Mouse (Mus musculus): ENCODE data around the gene Rptor. TPM values are rescaled to one million over a fixed set of nuclear protein-coding genes. Genes with fewer than 3 reads are reported as not detected.

The Rptor gene
- polyA plus RNA-seq, 1 experiment from 2014 or later: 7.1 TPM

DNA sequence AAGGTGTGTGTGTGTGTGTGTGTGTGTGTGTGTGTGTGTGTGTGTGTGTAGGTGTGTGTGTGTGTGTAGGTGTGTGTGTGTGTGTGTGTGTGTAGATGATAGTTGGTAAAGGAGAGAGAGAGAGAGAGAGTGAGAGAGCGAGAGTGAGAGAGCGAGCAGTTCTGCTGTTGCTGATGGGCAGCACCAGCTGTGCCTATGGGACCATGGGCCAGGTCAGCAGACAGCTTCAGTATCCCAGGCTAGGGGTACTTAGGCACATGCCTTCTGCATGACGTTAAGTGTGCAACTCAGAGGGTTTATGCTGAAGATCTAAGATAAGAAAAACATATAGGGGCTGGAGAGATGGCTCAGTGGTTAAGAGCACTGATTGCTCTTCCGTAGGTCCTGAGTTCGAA, 62.6 kb downstream of the Rptor start:
- Histone ChIP-seq H3K9ac (ENCODE audit: low read depth, low read length) (no peak overlapping the region), H3K4me2 (ENCODE audit: low read length) (no peak overlapping the region), H3K36me3 (ENCODE audit: insufficient read depth, low read length) (no peaks in the 10 kb centered on the region), H3K27ac (no peak overlapping the region), H3K4me1 (replicated peaks; ENCODE audit: insufficient read depth, low read length) (peaks cover 3% of the 10 kb centered on the region; the same call in 1 of the 2 replicates), H3K9me3 (replicated peaks; ENCODE audit: low read length) (no peaks in the 10 kb centered on the region), H3K27me3 (ENCODE audit: insufficient read depth, low read length) (no peaks in the 10 kb centered on the region), H3K4me3 (replicated peaks; ENCODE audit: low read depth, low read length) (no peak overlapping the region)
- WGBS: 80% methylated on average over 5 of the region's 5 CpGs
- DNase-seq (ENCODE audit: low spot score) (no peak), ATAC-seq (replicated peaks; ENCODE audit: low FRiP score, low read depth) (no peak)
- no peak for TF ChIP-seq CTCF (IDR thresholded peaks at IDR 0.05; ENCODE audit: low read depth)

DNA sequence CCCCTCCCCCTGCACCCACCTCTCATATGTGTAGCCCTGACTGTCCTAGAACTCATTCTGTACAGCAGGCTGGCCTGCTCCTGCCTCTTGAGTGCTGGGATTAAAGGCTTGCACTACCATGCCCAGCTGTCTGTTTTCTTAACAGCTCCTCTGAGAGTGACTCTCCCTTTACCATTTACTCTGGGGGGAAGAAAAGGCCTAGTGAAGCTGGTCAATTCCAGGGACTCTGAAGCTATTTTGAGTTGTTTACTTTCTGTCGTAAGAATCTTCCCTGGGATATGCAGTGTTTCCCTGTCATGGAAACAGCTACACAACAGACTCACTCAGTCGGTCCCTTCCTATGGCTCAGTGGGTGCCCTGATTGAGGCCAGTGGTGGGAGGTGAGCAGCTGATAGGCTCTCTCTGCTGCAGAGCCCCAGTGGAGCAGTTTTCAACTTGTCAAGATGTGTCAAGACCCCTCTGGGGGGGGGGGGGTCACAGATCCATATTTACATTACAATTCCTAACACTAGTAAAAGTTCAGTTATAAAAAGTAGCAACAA, 63.9 kb downstream of the Rptor start:
- H3K9ac ChIP-seq (ENCODE audit: low read depth, low read length): no peak overlapping the region
- ATAC-seq (replicated peaks; ENCODE audit: low FRiP score, low read depth): no peak
- peak; percentile 44 for DNase-seq (ENCODE audit: low spot score)
- no peaks in the 10 kb centered on the region for H3K36me3 ChIP-seq (ENCODE audit: insufficient read depth, low read length)
- H3K27ac ChIP-seq: no peak overlapping the region
- peaks cover 3% of the 10 kb centered on the region; the same call in 1 of the 2 replicates for H3K4me1 ChIP-seq (replicated peaks; ENCODE audit: insufficient read depth, low read length)
- WGBS: 23% methylated on average over 2 of the region's 2 CpGs
- no peak overlapping the region for H3K4me2 ChIP-seq (ENCODE audit: low read length)
- TF ChIP-seq CTCF (IDR thresholded peaks at IDR 0.05; ENCODE audit: low read depth): no peak
- no peaks in the 10 kb centered on the region for H3K9me3 ChIP-seq (replicated peaks; ENCODE audit: low read length)
- no peak overlapping the region for H3K4me3 ChIP-seq (replicated peaks; ENCODE audit: low read depth, low read length)
- H3K27me3 ChIP-seq (ENCODE audit: insufficient read depth, low read length): no peaks in the 10 kb centered on the region

DNA sequence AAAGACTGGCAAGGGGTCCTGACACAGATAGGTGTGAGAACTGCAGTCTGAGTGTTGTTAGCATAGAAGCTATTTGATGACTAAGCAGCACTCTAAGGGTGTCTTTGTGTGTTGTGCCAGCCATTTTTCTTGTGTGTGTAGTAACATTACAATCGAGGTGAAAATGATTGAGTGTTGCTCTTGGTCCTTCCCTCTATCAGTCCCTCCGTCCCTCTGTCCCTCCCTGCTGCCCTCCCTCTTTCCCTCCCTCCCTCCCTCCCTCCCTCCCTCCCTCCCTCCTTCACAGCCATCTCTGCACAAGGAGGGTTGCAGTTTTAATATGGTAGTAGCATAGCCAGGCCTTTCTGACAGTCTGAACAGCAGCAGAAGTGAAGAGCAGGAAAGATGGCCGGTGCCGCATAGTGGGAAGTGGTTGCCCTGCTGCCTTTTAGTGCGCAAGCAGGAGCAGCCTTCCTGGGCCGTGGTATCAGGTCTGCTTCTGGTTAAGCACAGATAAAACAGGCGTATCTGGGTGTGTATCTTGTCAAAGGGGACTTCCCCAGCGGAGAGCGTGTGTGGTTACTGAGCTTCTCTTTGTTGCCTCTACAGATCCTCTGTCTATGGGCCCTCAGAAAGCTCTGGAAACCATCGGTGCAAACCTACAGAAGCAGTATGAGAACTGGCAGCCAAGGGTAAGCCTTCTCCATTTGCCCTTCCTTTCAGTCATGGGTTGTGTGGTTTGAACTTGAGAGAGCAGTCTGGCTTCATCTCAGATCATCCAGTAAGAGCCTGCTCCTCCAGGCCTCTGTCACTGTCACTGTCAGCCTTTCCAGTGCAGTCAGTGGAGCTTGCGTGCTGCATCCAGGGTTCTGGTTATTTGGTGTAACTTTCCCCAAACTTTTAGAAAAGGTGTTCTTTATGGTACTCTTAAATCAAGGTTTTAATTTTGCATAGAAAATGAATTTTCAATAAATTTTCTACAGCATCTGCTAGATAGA, 68.3 kb downstream of the Rptor start:
- Histone ChIP-seq H3K9me3 (replicated peaks; ENCODE audit: low read length) (no peaks in the 10 kb centered on the region), H3K9ac (ENCODE audit: low read depth, low read length) (no peak overlapping the region), H3K27ac (no peak overlapping the region), H3K4me2 (ENCODE audit: low read length) (no peak overlapping the region), H3K27me3 (ENCODE audit: insufficient read depth, low read length) (no peaks in the 10 kb centered on the region), H3K4me1 (replicated peaks; ENCODE audit: insufficient read depth, low read length) (peaks cover 5% of the 10 kb centered on the region; the same call in 1 of the 2 replicates), H3K4me3 (replicated peaks; ENCODE audit: low read depth, low read length) (no peak overlapping the region), H3K36me3 (ENCODE audit: insufficient read depth, low read length) (no peaks in the 10 kb centered on the region)
- 76% methylated on average over 11 of the region's 11 CpGs for WGBS
- DNase-seq (ENCODE audit: low spot score): no peak
- no peak for TF ChIP-seq CTCF (IDR thresholded peaks at IDR 0.05; ENCODE audit: low read depth)
- ATAC-seq (replicated peaks; ENCODE audit: low FRiP score, low read depth): no peak

DNA sequence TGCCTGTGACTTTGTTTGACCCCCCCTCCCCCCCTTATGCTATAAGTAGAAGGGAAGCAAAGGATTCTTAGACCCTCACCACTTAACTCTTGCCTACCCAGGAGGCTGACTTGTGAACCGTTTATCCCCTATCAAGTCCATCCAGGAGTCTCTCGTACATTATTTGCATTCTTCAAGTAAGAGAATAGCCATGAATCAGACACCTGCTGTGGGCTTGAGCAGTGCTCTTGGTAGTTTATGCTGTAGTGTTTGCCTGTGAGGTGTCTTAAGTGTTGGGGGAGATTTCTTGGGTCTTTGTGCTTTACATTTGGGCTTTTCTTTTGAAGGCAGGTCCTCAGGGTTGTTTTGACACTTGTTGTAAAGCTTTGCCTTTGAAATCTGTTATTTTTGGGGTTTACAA, 69.3 kb downstream of the Rptor start:
- H3K9me3 ChIP-seq (replicated peaks; ENCODE audit: low read length): no peaks in the 10 kb centered on the region
- no peak overlapping the region for H3K4me2 ChIP-seq (ENCODE audit: low read length)
- H3K9ac ChIP-seq (ENCODE audit: low read depth, low read length): no peak overlapping the region
- 33% methylated on average over 2 of the region's 2 CpGs for WGBS
- peaks cover 13% of the 10 kb centered on the region for H3K4me1 ChIP-seq (replicated peaks; ENCODE audit: insufficient read depth, low read length)
- ATAC-seq (replicated peaks; ENCODE audit: low FRiP score, low read depth) (no peak), DNase-seq (ENCODE audit: low spot score) (no peak)
- no peak overlapping the region for H3K4me3 ChIP-seq (replicated peaks; ENCODE audit: low read depth, low read length)
- no peaks in the 10 kb centered on the region for H3K27me3 ChIP-seq (ENCODE audit: insufficient read depth, low read length)
- no peaks in the 10 kb centered on the region for H3K36me3 ChIP-seq (ENCODE audit: insufficient read depth, low read length)
- TF ChIP-seq CTCF (IDR thresholded peaks at IDR 0.05; ENCODE audit: low read depth): no peak
- no peak overlapping the region for H3K27ac ChIP-seq

DNA sequence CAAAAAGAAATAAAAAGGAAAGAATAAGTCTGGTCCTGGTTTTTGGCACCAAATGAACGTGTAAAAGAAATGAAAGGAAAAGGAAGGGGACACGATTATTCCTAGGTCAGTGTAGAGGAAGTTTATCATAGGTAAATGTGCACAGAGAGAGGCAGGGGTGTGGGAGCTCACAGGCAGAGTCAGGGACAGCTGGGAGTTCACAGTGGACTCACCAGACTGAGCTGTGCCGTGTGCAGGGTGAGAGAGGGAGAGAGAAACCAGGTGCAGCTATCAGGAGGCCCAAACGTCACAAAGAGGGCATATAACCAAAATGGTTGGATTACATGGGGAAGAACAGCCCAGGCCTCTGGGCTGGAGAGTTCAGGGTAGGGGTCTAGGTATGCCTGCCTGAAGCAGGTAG, 70.1 kb downstream of the Rptor start:
- Histone ChIP-seq H3K4me1 (replicated peaks; ENCODE audit: insufficient read depth, low read length) (peaks cover 19% of the 10 kb centered on the region), H3K9ac (ENCODE audit: low read depth, low read length) (no peak overlapping the region), H3K27ac (no peak overlapping the region), H3K9me3 (replicated peaks; ENCODE audit: low read length) (no peaks in the 10 kb centered on the region), H3K4me3 (replicated peaks; ENCODE audit: low read depth, low read length) (no peak overlapping the region), H3K27me3 (ENCODE audit: insufficient read depth, low read length) (no peaks in the 10 kb centered on the region), H3K4me2 (ENCODE audit: low read length) (no peak overlapping the region), H3K36me3 (ENCODE audit: insufficient read depth, low read length) (no peaks in the 10 kb centered on the region)
- TF ChIP-seq CTCF (IDR thresholded peaks at IDR 0.05; ENCODE audit: low read depth): no peak
- DNase-seq (ENCODE audit: low spot score) (no peak), ATAC-seq (replicated peaks; ENCODE audit: low FRiP score, low read depth) (no peak)
- 67% methylated on average over 4 of the region's 4 CpGs for WGBS

DNA sequence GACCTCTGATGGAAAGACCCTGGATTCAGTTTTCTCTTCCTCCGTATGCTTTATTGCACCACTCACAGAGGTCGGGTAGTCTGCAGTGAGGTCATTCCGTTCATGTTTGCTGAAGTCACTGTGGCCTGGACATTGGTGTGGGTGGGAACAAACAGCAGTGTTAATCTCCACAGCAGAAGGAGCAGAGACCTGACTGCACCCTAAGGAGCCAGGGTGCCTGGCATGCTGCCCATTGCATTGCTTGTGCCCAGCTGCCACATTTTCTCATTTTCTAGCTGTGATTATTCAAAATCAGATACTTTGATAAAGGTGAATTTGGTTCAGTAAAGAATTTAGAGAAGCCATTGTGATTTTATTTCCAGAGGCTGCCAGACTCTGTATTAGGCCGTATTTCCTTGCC, 72.1 kb downstream of the Rptor start:
- Histone ChIP-seq H3K27ac (no peak overlapping the region), H3K9me3 (replicated peaks; ENCODE audit: low read length) (no peaks in the 10 kb centered on the region), H3K27me3 (ENCODE audit: insufficient read depth, low read length) (no peaks in the 10 kb centered on the region), H3K4me1 (replicated peaks; ENCODE audit: insufficient read depth, low read length) (peaks cover 19% of the 10 kb centered on the region), H3K36me3 (ENCODE audit: insufficient read depth, low read length) (no peaks in the 10 kb centered on the region), H3K4me3 (replicated peaks; ENCODE audit: low read depth, low read length) (no peak overlapping the region), H3K4me2 (ENCODE audit: low read length) (no peak overlapping the region), H3K9ac (ENCODE audit: low read depth, low read length) (no peak overlapping the region)
- DNase-seq (ENCODE audit: low spot score): no peak
- WGBS: 48% methylated on average over 4 of the region's 4 CpGs
- TF ChIP-seq CTCF (IDR thresholded peaks at IDR 0.05; ENCODE audit: low read depth): no peak
- no peak for ATAC-seq (replicated peaks; ENCODE audit: low FRiP score, low read depth)

Measured in kidney, postnatal 0 days (tissue).